Mouse (Mus musculus) retina, embryonic 14.5 days (tissue): ENCODE data around the gene Map6d1.

Experiments used
- DNase-seq: peaks from one replicate; pipeline ENCODE4 v3.0.0-alpha.2; 2015; ENCODE audit warnings: low spot score

Map6d1 gene

GRCm38 (mm10) chr16:20191161-20191882 is 49.8 kb downstream of the Map6d1 start:
- no peak for DNase-seq

- peak; percentile 56 for DNase-seq
These were observed 55.8 kb downstream of the Map6d1 start for GRCm38 (mm10) chr16:20185368-20185767.
